Mouse (Mus musculus) kidney, postnatal 4 days (tissue): ENCODE measurements around the gene Gtf2h3.
A peak's percentile ranks its signal among the peaks of the same experiment; 100 is the strongest.
"Not testable (repeated sequence)": the region's sequence is repeated elsewhere in the genome, so short reads cannot be mapped to it uniquely, and the experiment has no call there.

Experiments
- DNase-seq, 2 experiments: peaks; one replicate each; pipeline ENCODE4 v3.0.0; 2021; ENCODE audit warnings: mixed read lengths in 2 of 2

Gtf2h3 gene

DNA sequence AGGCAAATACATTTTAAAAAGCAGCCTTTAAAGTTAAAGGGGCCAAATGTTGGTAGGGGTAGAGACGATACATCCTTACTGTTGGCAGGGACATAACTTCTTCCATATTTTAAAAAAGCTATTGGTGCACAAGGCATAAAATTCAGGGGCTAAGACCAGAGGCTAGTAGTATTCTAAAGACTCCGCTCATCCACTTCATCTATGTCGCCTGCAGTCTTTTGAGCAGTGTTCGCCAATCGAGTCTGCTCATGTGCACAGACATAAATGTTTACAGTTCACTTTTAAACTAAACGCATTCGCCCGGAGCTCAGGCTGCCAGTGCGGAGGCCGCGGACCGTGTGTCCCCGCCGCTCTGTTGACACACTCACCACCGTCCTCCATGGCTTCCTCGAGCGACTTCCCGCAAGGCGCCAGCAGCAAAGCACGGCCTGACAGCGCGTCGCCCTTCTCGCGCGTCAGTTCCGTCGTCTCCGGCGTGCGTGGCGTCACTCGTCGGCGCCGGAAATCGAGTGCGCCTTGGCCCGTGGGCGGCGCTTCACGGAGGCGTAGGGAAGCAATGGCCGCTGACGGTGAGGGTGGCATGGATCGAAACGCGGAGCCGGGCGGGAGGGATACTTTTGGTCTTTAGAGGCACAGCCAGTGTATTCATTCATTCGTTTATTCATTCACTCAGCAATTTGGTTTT, at the start of gene Gtf2h3, which contains the start of gene Eif2b1:
Gene Gtf2h3, plus strand, starts transcription at position 508 of the 685 bp plus-strand sequence.
Gene Eif2b1, minus strand, starts transcription at position 499 of the 685 bp plus-strand sequence.
- DNase-seq: peak; percentile 97

DNA sequence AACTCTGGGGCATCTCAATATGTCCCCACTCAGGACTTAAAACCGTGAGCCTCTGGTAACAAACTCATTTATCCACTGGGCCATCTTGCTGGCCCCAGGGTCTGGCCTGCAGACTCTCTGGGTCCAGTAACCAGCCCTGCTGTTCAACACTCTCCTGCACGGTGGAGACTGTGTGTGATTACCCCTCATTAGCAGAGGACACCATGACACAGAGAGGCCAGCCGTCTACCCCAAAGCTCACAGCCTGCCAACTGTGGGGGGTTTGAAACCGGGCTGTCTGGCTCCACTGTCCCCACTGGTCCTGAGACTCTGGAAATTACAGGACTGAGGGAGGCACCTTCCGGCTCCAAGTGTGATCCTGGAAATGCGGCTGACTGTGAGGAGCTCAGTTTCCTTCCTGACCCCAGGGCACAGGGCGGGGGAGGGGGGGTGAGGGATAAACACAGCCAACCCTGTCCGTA, 49.7 kb upstream of the Gtf2h3 start:
- DNase-seq: peak; percentile 58 to 68

DNA sequence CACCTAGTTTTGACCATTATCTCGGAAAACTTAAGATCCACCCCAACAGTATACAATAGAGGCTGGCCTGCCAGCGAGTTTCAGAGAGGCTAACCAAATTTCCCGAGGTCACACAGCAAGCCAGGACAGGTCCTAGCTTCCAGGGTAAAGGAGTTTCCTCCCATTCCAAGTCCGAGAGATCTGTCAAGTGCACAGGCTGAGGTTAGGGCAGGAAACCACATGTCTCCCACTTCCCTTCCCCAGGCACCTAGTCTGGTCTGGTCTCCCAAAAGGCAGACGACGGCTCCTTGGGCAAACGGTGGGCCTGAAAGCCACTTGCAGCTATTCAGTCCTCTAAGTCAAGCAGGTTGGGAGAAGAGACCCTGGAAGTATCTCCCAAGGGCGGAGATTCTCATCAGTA, 49.2 kb upstream of the Gtf2h3 start:
- peak; percentile 20 to 27 for DNase-seq

DNA sequence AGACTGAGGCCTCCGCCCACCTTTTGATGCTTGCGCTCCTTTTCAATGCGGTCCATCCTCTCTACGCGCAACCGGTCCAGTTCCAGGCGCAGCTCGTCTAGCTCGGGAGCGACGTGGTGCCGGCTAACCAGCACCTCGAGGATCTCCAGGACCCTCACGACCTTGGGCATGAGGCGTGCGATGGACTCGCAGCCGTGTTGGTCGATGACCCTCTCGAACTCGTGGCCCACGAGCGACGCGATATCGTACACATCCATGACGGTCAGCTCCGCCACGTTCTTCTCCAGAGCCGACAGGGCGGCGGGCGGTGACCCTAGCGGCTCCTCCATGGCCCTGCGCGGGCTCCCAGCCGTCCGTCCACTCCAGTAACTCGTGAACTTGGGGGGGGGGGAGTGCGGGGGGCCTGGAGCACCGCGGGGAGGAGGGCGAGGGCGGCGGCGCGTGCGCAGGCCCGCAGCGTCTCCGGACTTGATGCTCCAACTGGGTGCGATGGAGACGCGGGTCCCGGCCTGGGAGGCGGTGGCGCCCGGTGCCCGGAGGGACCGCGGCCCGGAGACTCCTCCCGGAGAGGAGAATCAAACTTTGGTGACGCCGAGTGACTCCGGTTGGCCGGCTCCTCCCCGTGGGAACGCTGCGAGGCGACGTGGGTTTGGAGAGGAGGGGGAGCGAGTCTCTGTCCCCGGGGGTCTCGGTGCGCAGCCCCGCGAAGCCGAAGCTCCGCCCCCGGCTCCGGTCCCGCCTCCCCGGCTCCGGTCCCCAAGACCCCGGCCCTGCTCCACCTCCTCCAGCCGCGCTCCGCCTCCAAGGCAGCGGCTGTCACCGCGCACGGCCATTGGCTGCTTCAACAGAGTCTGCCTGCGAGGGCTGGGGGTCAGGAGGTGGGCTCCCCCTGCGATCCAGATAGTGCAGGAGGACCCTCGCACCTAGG, 48.0 kb upstream of the Gtf2h3 start, which contains the start of gene Rilpl1:
Gene Rilpl1, minus strand, starts transcription at position 737 of the 928 bp plus-strand sequence.
- DNase-seq: peak; percentile 90 to 94

DNA sequence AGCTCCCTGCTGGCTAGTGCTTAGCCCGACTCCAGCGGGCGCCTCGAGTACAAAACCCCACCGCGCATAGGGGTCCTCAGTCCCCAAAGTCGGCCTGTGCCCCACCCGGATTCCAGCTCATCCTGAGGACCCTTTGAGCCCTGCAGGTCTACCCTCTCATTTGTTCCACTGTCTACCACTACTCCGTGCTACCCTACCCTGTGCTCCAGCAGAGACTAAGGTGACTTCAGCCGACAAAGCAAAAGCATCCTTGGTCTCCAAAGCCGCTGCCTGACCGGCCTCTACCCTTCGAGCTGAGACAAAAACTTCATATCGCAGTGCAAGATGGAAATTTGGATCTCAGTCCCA, 47.4 kb upstream of the Gtf2h3 start:
- no peak for DNase-seq

DNA sequence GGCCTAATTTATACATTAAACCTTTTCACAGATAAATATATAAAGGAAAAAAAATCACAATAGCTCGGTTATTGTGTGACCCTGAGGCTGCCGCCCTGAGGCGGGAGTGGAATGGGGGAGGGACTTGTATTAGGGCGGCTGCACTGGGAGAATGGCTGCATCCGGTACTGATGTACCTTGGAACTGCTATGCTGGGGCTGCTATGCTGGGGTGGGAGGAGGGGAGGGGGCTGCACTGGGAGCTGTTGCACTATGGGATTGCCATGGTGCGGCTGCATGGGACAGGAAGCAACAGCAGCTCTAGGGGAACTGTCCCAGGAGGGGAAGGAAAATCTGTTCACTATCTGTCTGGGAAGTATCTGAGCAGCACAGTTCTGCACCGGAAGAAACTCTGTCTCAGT, 46.5 kb upstream of the Gtf2h3 start:
- DNase-seq: peak; percentile 39 to 63

DNA sequence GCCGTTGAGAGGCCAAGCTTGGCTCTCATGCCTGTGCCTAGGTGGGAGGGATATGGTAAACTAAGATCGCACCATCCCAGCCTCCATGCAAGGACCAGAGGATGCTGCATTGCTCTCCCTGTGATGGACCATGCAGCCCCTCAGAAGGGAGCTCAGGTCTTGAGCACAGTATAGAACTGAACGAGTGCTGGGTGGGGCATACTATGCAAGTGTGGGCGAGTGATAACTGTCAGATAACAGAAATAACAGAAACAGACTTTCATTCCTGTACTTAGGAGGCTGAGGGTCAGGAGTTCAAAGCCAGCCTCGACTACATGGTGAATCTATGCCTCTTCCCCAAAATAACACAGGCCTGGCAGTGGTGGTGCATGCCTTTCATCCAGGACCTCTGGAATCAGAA, 43.9 kb upstream of the Gtf2h3 start:
- DNase-seq: no peak

DNA sequence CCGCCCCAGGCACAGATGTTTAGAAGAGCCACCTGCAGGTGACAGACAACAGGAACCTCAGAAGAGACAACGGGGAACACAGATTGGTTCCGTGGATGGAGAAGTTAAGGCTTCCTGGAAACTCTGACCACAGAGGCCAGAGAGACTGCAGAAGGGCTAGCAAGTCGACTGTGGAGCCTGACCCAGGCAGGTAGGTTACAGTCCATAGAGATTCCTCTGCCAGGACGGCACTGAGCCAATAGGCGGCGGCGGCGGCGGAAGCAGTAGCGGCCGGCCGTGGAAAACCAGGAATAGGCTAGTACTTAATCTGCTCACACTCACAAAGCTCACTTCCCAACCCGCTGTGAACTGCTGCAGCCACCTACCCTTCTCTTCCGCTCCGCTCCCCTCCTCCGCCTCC, 42.2 kb upstream of the Gtf2h3 start:
- DNase-seq: peak; percentile 71 to 81

DNA sequence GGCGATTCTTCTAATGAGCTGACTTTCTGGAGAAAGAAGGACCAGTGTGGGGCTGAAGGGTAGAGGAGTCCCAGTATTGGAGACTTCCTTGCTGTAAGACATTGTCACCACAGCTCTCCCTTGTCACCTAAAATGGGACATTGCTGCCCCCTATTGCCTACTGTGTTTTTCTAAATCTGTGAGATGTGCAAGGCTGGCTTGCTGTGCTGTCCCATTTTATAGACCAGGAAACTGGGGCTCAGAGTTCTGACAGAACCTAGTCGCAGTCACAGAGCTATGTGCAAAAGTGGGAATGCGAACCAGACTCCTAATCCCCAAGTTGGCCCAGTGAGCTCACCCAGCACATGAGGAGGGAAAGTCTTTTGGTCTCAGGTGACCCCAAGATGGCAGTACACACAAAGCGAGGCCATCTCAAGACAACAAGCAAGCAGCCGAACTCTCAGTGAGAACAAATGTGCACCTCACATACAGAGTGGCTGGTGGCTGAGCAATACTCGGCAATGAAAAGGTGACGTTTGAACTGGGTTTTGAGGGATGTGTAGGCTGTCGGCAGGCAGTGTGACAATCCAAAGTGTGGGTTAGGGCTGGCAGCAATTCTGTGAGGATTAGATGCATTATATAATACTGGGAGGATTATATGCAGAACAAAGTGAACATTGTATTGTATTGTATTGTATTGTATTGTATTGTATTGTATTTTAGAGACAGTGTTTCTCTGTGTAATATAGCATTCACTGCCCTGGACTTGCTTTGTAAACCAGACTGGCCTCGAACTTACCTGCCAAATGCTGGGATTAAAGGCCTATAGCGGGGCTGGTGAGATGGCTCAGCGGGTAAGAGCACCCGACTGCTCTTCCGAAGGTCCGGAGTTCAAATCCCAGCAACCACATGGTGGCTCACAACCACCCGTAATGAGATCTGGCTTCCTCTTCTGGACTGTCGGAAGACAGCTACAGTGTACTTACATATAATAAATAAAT, 39.8 kb upstream of the Gtf2h3 start:
- peak; percentile 45 to 55 for DNase-seq

DNA sequence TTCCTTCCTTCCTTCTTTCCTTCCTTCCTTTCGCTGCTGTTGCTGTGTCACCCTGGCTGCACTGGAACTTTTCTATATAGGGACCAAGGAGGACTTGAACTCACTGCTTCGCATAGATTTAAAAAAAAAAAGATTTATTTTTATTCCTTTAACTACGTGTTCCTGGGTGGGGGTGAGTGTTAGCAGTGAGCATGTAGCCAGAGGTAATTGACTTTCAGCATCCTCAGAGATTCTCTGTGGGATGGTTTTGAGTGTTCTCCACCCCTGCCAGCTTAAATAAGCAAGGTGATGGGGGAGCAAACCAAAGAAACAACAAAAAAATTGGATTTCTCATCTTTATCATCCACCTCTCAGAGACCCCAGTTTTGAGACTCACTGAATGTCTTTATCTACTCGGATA, 39.0 kb upstream of the Gtf2h3 start:
- no peak for DNase-seq

DNA sequence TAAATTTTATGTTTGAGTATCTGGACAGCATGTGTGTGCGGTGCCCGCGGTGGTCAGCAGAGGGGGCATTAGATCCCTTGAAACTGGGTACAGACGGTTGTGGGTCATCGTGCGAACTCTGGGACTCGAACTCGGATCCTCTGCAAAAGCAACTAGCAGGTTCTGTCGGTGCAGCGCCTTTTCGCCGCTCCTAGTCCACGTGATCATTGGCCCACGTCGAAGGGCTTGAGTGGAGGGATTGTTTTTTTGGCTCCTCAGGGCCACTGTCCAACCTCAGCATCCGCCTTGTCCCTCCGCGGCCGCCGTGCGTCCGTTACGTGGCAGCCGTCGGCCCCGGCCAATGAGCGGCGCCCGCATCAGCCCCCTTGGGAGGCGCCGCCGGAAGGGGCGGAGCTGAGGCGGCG, 38.6 kb upstream of the Gtf2h3 start, which contains the start of gene Tmed2:
Gene Tmed2, plus strand, starts transcription at position 313 of the 404 bp plus-strand sequence.
- DNase-seq: peak; percentile 95 to 97

DNA sequence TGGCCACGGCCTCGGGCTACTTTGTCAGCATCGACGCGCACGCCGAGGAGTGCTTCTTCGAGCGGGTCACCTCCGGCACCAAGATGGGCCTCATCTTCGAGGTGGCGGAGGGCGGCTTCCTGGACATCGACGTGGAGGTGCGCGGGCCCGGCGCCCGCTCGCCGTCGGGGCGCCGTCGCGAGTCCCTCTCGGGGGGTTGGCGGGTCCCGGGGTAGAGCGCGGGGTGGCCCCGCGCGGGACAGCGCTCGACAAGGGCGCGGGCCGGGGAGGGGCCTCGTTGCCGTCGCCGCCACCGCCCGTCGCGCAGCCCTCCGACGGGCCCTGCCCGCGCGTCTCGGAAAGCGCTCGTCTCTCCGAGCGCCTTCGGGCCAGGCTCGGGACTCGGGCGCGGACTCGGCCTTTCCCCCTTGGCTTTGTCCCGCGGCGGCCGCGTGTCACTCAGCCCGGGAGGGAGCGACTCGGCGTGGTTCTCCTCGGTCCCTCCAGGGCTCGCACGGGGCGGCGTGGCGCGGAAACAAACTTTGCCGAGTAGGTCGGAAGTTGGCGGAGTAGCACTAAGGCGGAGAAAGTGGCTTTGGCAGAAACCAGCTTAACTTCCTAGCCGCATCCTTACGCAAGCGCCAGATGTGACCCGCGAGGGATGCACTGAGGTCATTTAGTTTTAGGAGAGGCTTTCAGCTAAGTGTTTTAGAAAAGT, 37.9 kb upstream of the Gtf2h3 start:
- peak; percentile 81 to 90 for DNase-seq

DNA sequence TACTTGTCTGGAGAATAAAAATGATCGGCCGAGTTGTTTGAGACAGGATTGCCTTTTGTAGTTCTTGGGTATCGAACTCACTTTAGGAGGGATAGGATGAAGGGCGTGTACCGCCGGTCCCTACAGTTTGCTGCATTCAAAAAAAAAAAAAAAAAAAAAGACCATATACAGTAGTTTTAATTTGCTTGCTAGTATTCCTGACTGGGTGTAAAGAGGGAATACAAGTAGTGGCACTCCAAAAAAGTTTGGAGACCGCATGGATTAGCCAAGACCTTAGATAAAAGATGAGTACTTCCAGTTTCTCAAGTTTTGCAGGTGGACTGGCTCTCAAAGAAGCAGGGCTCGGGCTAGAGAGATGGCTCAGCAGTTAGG, 37.4 kb upstream of the Gtf2h3 start:
- no peak for DNase-seq

DNA sequence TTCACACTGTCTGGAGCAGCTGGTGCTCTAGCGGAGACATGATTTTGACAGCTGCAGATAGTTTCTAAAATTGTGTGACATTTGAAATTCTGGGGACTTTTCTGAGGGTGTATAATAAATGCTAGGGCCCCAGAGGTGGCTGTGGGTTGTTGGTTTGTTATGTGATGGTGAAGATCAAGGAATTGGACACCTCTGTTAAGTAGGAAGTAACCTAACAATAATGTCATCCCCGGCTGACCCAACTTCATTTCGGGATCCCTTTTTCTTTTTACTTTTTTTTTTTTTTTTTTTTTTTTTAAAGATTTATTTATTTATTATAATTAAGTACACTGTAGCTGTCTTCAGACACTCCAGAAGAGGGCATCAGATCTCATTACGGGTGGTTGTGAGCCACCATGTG, 28.2 kb upstream of the Gtf2h3 start:
- not testable (repeated sequence) for DNase-seq

DNA sequence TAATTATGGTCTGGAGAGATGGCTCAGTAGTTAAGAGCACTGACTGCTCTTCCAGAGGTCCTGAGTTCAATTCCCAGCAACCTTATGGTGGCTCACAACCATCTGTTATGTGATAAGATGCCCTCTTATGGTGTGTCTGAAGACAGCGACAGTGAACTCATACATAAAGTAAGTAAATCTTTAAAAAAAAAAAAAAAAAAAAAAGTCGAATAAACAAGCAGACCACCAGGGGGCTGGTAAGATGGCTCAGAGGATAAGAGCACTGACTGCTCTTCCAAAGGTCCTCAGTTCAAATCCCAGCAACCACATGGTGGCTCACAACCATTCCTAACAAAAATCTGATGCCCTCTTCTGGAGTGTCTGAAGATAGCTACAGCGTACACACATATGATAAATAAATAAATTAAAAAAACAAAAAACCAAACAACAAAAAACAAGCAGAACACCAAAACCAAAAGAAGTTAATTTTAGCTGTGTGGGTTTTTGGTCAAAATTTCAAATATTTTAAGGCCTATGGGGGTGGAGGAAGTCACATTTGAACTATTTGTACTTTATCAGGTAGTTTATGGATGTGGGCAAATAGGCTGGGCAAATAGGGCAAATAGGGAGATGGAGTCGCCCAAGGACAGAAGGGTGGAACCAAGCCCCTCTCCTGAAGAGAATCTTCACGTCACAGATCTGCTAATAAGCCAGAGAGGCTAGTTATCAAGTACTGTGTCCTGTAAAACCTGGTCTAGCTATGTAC, 27.4 kb upstream of the Gtf2h3 start:
- DNase-seq: not testable (repeated sequence)

DNA sequence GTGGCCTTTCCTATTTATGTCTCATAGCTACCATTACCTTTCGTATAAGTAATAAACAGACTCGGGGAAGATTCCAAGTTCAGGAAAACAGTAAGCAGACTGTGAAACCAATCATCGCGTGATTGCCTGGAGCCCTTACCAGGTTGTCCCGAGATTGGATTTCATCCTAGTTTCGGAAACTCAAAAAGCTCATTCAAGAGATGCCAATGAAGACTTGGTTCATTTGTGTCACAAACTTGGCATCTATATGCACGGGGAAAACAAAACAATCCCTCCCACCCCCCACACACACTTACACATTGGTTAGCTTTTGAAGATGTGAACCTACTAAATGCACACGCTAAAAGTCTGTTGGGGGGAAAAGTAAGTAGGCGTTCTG, 26.9 kb upstream of the Gtf2h3 start:
- DNase-seq: no peak

DNA sequence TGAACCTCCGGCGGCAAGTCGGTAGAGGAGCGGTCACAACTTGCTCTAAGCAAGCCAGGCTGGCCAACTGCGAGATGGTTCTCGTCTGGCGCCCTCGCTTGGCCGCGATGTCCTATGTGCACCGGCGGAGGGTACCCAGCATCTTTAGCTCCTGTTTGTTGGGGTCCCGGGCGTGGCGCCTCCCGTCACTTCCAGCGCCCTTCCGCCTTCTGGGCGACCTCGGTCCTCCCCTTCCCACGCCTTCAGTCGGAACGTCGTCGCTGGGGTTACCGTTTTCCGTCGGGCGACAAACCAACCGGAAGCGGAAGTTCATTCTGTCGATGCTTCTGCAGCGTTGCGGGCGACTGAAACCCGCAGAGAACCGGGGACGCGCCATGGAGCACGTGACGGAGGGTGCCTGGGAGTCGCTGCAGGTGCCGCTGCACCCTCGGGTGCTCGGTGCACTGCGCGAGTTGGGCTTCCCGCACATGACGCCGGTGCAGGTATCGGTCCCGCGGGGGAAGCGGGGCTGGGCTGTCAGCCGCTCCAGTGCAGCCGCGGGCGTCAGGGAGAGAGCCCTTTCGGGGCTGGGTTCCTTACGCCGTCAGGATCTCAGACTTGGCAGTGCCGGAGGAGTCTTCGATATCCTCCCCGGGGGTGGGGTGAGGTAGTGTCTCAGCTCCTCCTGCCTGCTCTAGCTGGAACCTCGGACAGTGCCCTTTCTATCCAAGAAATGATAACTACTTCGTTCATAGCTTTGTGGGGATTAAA, 26.2 kb upstream of the Gtf2h3 start, which contains the start of gene Ddx55:
Gene Ddx55, plus strand, starts transcription at position 307 of the 750 bp plus-strand sequence.
- peak; percentile 92 to 94 for DNase-seq

DNA sequence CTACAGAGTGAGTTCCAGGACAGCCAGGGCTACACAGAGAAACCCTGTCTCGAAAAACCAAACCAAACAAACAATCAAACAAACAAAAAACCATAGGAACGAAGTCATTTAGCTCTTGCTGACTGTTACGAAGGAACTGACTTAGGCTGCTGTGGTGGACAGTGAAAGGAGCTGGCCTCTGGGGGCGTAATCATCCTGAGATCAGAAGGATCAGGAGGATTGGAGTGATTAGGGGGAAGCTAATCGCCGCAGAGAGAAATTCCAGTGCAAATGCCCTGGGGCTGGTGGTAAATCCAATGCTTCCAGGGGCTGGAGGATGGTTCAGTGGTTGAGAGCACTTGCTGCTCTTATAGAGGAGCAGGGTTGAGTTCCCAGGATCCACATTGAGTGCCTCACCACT, 25.3 kb upstream of the Gtf2h3 start:
- no peak for DNase-seq

DNA sequence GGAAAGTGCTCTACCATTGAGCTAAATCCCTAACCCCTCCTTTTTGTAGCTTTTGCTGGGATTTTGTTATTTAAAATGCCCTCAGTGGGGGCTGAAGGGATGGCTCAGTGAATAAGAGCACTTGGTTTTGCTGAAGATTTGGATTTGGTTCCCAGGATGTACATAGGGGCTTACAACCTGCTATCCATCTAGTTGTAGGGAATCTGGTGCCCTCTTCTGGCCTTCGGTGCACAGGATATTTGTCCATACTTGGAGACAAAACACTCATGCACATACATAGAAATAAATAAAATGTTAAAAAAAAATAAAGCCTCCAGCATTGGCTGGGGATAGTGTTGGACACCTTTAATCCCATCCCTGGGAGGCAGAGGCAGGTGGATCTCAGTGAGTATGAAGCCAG, 23.8 kb upstream of the Gtf2h3 start:
- peak; percentile 49 to 67 for DNase-seq

DNA sequence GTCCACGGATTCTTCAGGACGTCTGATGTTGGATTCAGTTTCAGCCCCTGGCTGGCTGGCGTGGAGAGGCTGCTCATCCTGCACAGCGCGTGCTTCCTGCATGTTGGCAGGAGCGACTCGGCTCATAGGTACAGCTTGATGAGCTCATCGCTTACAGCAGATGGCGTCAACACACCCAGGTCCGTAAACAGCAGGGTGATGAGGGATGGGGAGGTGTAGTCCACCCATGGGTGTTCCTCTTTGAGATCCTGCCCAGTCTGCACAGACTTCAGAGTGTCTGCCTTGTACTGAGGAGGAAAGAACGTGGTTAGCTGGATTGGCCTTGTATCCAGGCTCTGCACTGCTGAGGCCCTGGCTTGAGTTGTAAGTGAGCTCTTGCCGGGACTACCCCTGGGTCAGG, 7.9 kb upstream of the Gtf2h3 start:
- DNase-seq: no peak
